Mouse (Mus musculus) layer of hippocampus, adult 6 months (tissue): ENCODE data around the gene Mrps14. TPM values are rescaled to one million over a fixed set of nuclear protein-coding genes. Genes with fewer than 3 reads are reported as not detected.

Experiments
- long read RNA-seq, 2 experiments: library from polyadenylated mRNA; unstranded; transcript quantifications; one replicate each; pipeline ENCODE4 v2.0.0; 2019 to 2020
- polyA plus RNA-seq: library from polyadenylated mRNA; unstranded; fragments of <200 nt; fragmentation: Nextera tagmentation; gene quantifications from 2 replicates; pipeline ENCODE4 v1.2.3, GENCODE M21; 2021

Mrps14 gene
- polyA plus RNA-seq = 303 and 345 TPM in 2 replicates
- long read RNA-seq, experiment 1, transcript Mrps14-203 (3 exons, 2,999 nt) = major isoform, 208 of 224 reads
- long read RNA-seq, experiment 1, partial matches to known transcripts = 10 of 224 reads
- long read RNA-seq, experiment 1, other reads (novel, unspliced or antisense) = 6 of 224 reads
- long read RNA-seq, experiment 2, transcript Mrps14-203 (3 exons, 2,999 nt) = major isoform, 120 of 129 reads
- long read RNA-seq, experiment 2, partial matches to known transcripts = 1 of 129 reads
- long read RNA-seq, experiment 2, other reads (novel, unspliced or antisense) = 8 of 129 reads

DNA sequence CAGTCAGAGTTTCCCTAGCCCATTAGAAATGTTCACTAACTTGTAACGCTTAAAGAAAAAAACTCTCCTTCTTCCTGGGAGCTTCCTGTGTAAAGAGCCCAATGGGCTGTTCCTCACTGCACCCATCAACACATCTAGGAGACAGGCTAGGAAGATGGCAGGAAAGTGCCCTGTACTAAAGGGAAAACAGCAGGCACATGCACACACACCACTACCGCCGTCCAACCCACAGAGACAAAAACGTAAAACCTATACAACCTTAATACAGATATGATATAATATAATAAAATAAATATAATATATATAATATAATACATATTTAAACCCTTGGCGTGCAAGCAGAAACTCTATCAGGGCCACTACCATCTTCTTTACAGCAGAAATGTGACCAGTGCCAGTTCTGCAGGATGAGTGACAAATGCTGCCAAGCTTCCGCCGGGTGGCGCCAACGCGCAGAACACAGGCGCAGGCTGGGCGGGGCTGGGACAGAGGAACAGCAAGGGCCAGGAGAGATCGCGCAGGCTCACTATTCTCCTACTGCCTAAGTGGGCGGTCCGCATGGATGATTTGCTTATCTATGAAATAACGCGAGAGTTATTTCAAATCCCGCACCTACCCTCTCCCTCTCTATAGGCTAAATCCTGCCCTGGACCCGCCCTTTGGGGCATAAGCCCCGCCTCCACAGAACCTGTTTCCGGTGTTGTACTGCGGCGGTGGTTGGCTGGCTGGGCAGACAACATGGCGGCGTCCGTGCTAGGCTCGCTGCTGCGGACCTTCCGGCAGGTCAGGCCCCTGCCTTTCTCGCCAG lies at the start of gene Mrps14:
Gene Mrps14 (plus strand): TSS at position 687 of the 808 bp plus-strand sequence.

DNA sequence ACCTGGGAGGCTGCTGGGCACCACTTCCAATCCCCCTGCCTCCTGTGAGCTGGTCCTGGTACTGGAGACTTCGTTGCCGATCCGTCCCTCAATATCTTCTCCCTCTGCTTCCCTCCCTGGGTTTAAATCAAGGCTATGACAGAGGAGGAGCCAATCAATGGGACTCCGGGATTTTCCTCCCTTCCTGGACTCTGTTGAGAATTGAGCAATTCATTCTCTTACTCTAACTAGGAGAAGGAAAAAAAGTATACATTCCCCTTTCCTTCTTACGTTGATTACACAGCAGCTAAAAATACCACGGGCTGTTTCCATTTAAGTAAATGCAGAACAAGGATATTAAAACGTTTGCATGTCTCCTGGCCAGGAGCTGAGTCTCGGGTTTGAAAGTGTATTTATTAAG lies 41.5 kb upstream of the Mrps14 start, which contains the start of gene Tnn:
Gene Tnn (minus strand): TSS at position 101 of the 400 bp plus-strand sequence.

DNA sequence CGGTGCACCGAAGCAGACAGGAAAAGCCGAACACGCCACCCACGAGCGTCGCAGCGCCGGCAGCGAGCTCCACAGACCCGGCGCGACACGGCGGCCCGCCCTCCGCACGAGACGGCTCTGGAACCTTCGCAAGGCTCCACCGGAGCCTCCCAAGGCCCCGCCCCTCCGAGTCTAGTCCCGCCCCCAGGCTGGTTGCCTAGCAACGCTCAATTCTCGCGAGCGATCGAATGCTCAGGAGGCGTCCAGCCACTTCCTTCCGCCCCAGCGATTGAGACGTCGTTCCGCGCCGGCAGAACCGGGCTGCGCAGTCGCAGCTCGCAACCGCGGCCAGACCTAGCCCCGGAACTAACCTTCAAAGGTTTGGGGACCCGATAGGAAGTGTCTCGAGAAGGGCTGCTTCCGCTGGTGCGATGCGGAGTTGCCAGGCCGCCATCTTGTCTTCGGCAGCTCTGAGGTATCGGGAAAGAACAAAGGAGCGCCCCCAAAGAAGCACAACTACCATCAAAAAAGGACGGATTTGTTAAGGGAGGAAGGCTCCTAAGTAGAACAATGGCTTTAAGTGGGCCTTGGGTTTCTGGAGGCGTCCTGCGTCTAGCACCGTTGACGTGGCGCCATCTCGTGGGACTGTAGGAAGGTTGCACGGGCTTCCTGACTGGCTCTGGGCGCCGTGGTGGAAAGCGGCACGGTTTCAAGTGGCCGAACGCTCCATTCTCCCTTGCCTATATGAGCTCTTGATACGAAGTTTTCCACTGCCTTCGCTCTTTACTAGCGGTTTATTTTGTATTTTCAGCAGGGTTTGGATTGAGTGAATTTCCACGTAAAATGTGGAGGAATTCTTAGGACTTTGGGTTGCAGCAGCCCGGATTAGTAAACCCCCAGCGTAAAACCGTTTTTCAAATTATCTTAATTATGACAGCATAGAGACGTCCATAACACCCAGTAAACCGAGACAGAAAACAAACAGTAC lies 18.0 kb downstream of the Mrps14 start, which contains the start of gene Cacybp:
Gene Cacybp (minus strand): TSS at position 173 of the 967 bp plus-strand sequence.

Other genes with a start within 250 kb of the Mrps14 start
- gene 4930523C07Rik, start 150.8 kb upstream of the Mrps14 start, polyA plus RNA-seq = 2.6 and 4.6 TPM in 2 replicates
- gene Tnn, start 41.6 kb upstream of the Mrps14 start, polyA plus RNA-seq = not detected in 2 replicates
- 189 and 208 TPM in 2 replicates for gene Cacybp, start 17.7 kb downstream of the Mrps14 start, polyA plus RNA-seq